Mouse (Mus musculus): ENCODE measurements around the gene Tnfaip1. TPM values are rescaled to one million over a fixed set of nuclear protein-coding genes. Genes with fewer than 3 reads are reported as not detected.

Gene Tnfaip1
- polyA plus RNA-seq, 1 experiment = 14.3 TPM

GRCm38 (mm10) chr11:78497071-78497541 is 39.0 kb downstream of the Tnfaip1 start:
- Histone ChIP-seq H3K27me3 (ENCODE audit: control insufficient read depth, insufficient read depth, low read length) (peaks cover 6% of the 10 kb centered on the region), H3K27ac (ENCODE audit: control insufficient read depth, insufficient read depth, low read length) (no peak overlapping the region), H3K4me3 (ENCODE audit: control insufficient read depth, insufficient read depth, low read length) (peak overlapping the region; percentile 43), H3K36me3 (ENCODE audit: control insufficient read depth, insufficient read depth, low read length) (no peaks in the 10 kb centered on the region), H3K4me1 (replicated peaks; ENCODE audit: control insufficient read depth, insufficient read depth, low read length) (peaks cover 15% of the 10 kb centered on the region)
- DNase-seq = peak; percentile 27
- TF ChIP-seq POLR2A (IDR thresholded peaks at IDR 0.05; ENCODE audit: control insufficient read depth, extremely low read depth, insufficient read depth, low read length, poor library complexity) (no peak), CTCF (IDR thresholded peaks at IDR 0.05; ENCODE audit: borderline replicate concordance, control insufficient read depth, extremely low read depth, insufficient read depth, low read length, poor library complexity) (0 out of 2 replicates have a peak, but pooled peaks have one; percentile 13)
- 2% methylated on average over 44 of the region's 44 CpGs for WGBS

GRCm38 (mm10) chr11:78495904-78496303 is 40.2 kb downstream of the Tnfaip1 start:
- Histone ChIP-seq H3K4me1 (replicated peaks; ENCODE audit: control insufficient read depth, insufficient read depth, low read length) (peaks cover 15% of the 10 kb centered on the region), H3K27me3 (ENCODE audit: control insufficient read depth, insufficient read depth, low read length) (peaks cover 6% of the 10 kb centered on the region), H3K4me3 (ENCODE audit: control insufficient read depth, insufficient read depth, low read length) (no peak overlapping the region), H3K27ac (ENCODE audit: control insufficient read depth, insufficient read depth, low read length) (no peak overlapping the region), H3K36me3 (ENCODE audit: control insufficient read depth, insufficient read depth, low read length) (no peaks in the 10 kb centered on the region)
- 17% methylated on average over 6 of the region's 6 CpGs for WGBS
- no peak for TF ChIP-seq POLR2A (IDR thresholded peaks at IDR 0.05; ENCODE audit: control insufficient read depth, extremely low read depth, insufficient read depth, low read length, poor library complexity)
- TF ChIP-seq CTCF (IDR thresholded peaks at IDR 0.05; ENCODE audit: borderline replicate concordance, control insufficient read depth, extremely low read depth, insufficient read depth, low read length, poor library complexity) = no peak
- peak; percentile 15 for DNase-seq

GRCm38 (mm10) chr11:78490781-78491241 is 45.3 kb downstream of the Tnfaip1 start:
- DNase-seq = peak; percentile 30
- no peak overlapping the region for H3K27ac ChIP-seq (ENCODE audit: control insufficient read depth, insufficient read depth, low read length)
- H3K27me3 ChIP-seq (ENCODE audit: control insufficient read depth, insufficient read depth, low read length) = peaks cover 2% of the 10 kb centered on the region; the same call in 1 of the 2 replicates
- H3K4me3 ChIP-seq (ENCODE audit: control insufficient read depth, insufficient read depth, low read length) = no peak overlapping the region
- no peaks in the 10 kb centered on the region for H3K36me3 ChIP-seq (ENCODE audit: control insufficient read depth, insufficient read depth, low read length)
- H3K4me1 ChIP-seq (replicated peaks; ENCODE audit: control insufficient read depth, insufficient read depth, low read length) = no peaks in the 10 kb centered on the region
- WGBS = 9% methylated on average over 48 of the region's 48 CpGs
- TF ChIP-seq CTCF (IDR thresholded peaks at IDR 0.05; ENCODE audit: borderline replicate concordance, control insufficient read depth, extremely low read depth, insufficient read depth, low read length, poor library complexity) = no peak
- no peak for TF ChIP-seq POLR2A (IDR thresholded peaks at IDR 0.05; ENCODE audit: control insufficient read depth, extremely low read depth, insufficient read depth, low read length, poor library complexity)

- peak; percentile 64 for DNase-seq
- peaks cover 2% of the 10 kb centered on the region; the same call in 1 of the 2 replicates for H3K27me3 ChIP-seq (ENCODE audit: control insufficient read depth, insufficient read depth, low read length)
- TF ChIP-seq CTCF (IDR thresholded peaks at IDR 0.05; ENCODE audit: borderline replicate concordance, control insufficient read depth, extremely low read depth, insufficient read depth, low read length, poor library complexity) (peak; percentile 50; the same call in 1 of the 2 replicates), POLR2A (IDR thresholded peaks at IDR 0.05; ENCODE audit: control insufficient read depth, extremely low read depth, insufficient read depth, low read length, poor library complexity) (no peak)
- 3% methylated on average over 8 of the region's 8 CpGs for WGBS
- no peaks in the 10 kb centered on the region for H3K36me3 ChIP-seq (ENCODE audit: control insufficient read depth, insufficient read depth, low read length)
- no peaks in the 10 kb centered on the region for H3K4me1 ChIP-seq (replicated peaks; ENCODE audit: control insufficient read depth, insufficient read depth, low read length)
- H3K4me3 ChIP-seq (ENCODE audit: control insufficient read depth, insufficient read depth, low read length) = no peak overlapping the region
- no peak overlapping the region for H3K27ac ChIP-seq (ENCODE audit: control insufficient read depth, insufficient read depth, low read length)
Observed at GRCm38 (mm10) chr11:78488168-78488567, 48.0 kb downstream of the Tnfaip1 start.

- 46% methylated on average over 7 of the region's 7 CpGs for WGBS
- TF ChIP-seq POLR2A (IDR thresholded peaks at IDR 0.05; ENCODE audit: control insufficient read depth, extremely low read depth, insufficient read depth, low read length, poor library complexity) (no peak), CTCF (IDR thresholded peaks at IDR 0.05; ENCODE audit: borderline replicate concordance, control insufficient read depth, extremely low read depth, insufficient read depth, low read length, poor library complexity) (no peak)
- Histone ChIP-seq H3K4me1 (replicated peaks; ENCODE audit: control insufficient read depth, insufficient read depth, low read length) (no peaks in the 10 kb centered on the region), H3K27ac (ENCODE audit: control insufficient read depth, insufficient read depth, low read length) (no peak overlapping the region), H3K36me3 (ENCODE audit: control insufficient read depth, insufficient read depth, low read length) (no peaks in the 10 kb centered on the region), H3K27me3 (ENCODE audit: control insufficient read depth, insufficient read depth, low read length) (no peaks in the 10 kb centered on the region; the same call in 1 of the 2 replicates), H3K4me3 (ENCODE audit: control insufficient read depth, insufficient read depth, low read length) (no peak overlapping the region)
- DNase-seq = no peak
Observed at GRCm38 (mm10) chr11:78483639-78484038, 52.5 kb downstream of the Tnfaip1 start.

- H3K4me3 ChIP-seq (ENCODE audit: control insufficient read depth, insufficient read depth, low read length) = no peak overlapping the region
- peaks cover 9% of the 10 kb centered on the region for H3K4me1 ChIP-seq (replicated peaks; ENCODE audit: control insufficient read depth, insufficient read depth, low read length)
- no peaks in the 10 kb centered on the region for H3K27me3 ChIP-seq (ENCODE audit: control insufficient read depth, insufficient read depth, low read length)
- 20% methylated on average over 3 of the region's 3 CpGs for WGBS
- no peak overlapping the region for H3K27ac ChIP-seq (ENCODE audit: control insufficient read depth, insufficient read depth, low read length)
- DNase-seq = no peak
- H3K36me3 ChIP-seq (ENCODE audit: control insufficient read depth, insufficient read depth, low read length) = no peaks in the 10 kb centered on the region
- TF ChIP-seq CTCF (IDR thresholded peaks at IDR 0.05; ENCODE audit: borderline replicate concordance, control insufficient read depth, extremely low read depth, insufficient read depth, low read length, poor library complexity) (no peak), POLR2A (IDR thresholded peaks at IDR 0.05; ENCODE audit: control insufficient read depth, extremely low read depth, insufficient read depth, low read length, poor library complexity) (no peak)
Observed at GRCm38 (mm10) chr11:78475289-78475688, 60.8 kb downstream of the Tnfaip1 start.

Other genes starting within 250 kb of the Tnfaip1 start
- gene BC030499, start 245.5 kb downstream of the Tnfaip1 start, polyA plus RNA-seq (2012; rRNA removed) = 0.32 and 0.38 TPM in 2 replicates
- gene Spag5, start 234.8 kb downstream of the Tnfaip1 start, polyA plus RNA-seq (2012; rRNA removed) = 46.1 and 52.7 TPM in 2 replicates
- gene Aldoc, start 213.4 kb downstream of the Tnfaip1 start, polyA plus RNA-seq (2012; rRNA removed) = 2.4 and 3.0 TPM in 2 replicates
- 88.3 and 95.0 TPM in 2 replicates for gene Pigs, start 207.9 kb downstream of the Tnfaip1 start, polyA plus RNA-seq (2012; rRNA removed)
- 31.1 and 42.0 TPM in 2 replicates for gene Unc119, start 192.8 kb downstream of the Tnfaip1 start, polyA plus RNA-seq (2012; rRNA removed)
- gene Foxn1, start 149.8 kb downstream of the Tnfaip1 start, polyA plus RNA-seq (2012; rRNA removed) = 27.0 and 31.3 TPM in 2 replicates
- 0.61 and 0.68 TPM in 2 replicates for gene Slc13a2, start 114.1 kb downstream of the Tnfaip1 start, polyA plus RNA-seq (2012; rRNA removed)
- 8.3 and 11.2 TPM in 2 replicates for gene Slc46a1, start 70.6 kb downstream of the Tnfaip1 start, polyA plus RNA-seq (2012; rRNA removed)
- 0.62 and 0.97 TPM in 2 replicates for gene Sarm1, start 38.6 kb downstream of the Tnfaip1 start, polyA plus RNA-seq (2012; rRNA removed)
- 5.5 and 8.9 TPM in 2 replicates for gene Vtn, start 37.2 kb downstream of the Tnfaip1 start, polyA plus RNA-seq (2012; rRNA removed)
- gene Sebox, start 32.9 kb downstream of the Tnfaip1 start, polyA plus RNA-seq (2012; rRNA removed) = 0.09 and 0.13 TPM in 2 replicates
- 13.5 and 17.3 TPM in 2 replicates for gene Tmem199, start 24.2 kb downstream of the Tnfaip1 start, polyA plus RNA-seq (2012; rRNA removed)
- gene Poldip2, start 24.1 kb downstream of the Tnfaip1 start, polyA plus RNA-seq (2012; rRNA removed) = 41.3 and 43.6 TPM in 2 replicates
- gene Ift20, start within 50 bp of the Tnfaip1 start, polyA plus RNA-seq (2012; rRNA removed) = 58.4 and 60.7 TPM in 2 replicates
- gene Tmem97, start 14.4 kb upstream of the Tnfaip1 start, polyA plus RNA-seq (2012; rRNA removed) = 20.6 and 21.6 TPM in 2 replicates
- gene Nlk, start 161.0 kb upstream of the Tnfaip1 start, polyA plus RNA-seq (2012; rRNA removed) = 46.7 and 52.6 TPM in 2 replicates
- 75.6 and 78.7 TPM in 2 replicates for gene Ccnq, start 215.4 kb upstream of the Tnfaip1 start, polyA plus RNA-seq (2012; rRNA removed)

Measured in thymus, adult 2 months (tissue).